In the genomic region with DNA sequence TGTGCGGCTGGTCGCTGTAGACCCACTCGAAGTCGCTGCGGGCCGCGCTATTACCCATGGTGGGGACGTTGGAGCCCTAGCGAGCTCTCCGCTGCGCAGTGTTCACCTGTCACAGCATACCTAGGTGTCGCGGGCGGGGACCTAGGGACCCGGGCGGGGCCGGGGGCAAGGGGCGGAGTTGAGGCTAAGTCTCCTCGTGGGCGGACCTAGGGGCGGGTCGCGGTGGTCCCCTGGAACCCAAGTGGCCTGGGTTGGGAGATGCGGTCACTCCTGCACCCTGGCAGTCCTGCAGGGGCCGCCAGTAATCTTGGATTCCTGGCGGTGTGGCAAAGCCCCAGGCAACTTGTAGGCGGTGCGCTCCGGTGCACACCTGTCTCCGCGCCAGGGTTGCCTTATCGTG, we compare ENCODE assay signal across 8 mouse cellular contexts. TPM values are rescaled to one million over a fixed set of nuclear protein-coding genes. Genes with fewer than 3 reads are reported as not detected.
DNase-seq lines count a peak whose midpoint lies in the region; ATAC-seq and TF ChIP-seq lines count a peak whose summit lies in the region.

A gene (minus strand): TSS at position 131 of the 400 bp plus-strand sequence.

- H3K4me3 ChIP-seq in layer of hippocampus, adult 2 months = peak within 1 kb of the TSS; percentile 38
- H3K4me3 ChIP-seq in forebrain, postnatal 0 days (ENCODE audit: low read depth, low read length) = peak within 1 kb of the TSS; percentile 28
- peak within 1 kb of the TSS; percentile 28 for H3K4me3 ChIP-seq in midbrain, embryonic 15.5 days

- H3K36me3 ChIP-seq in forebrain, postnatal 0 days (ENCODE audit: insufficient read depth) = no peaks in the 10 kb centered on the region
- no peaks in the 10 kb centered on the region for H3K36me3 ChIP-seq in midbrain, embryonic 15.5 days (replicated peaks)

- H3K27ac ChIP-seq in layer of hippocampus, adult 2 months = peak within 1 kb of the TSS; percentile 62
- H3K27ac ChIP-seq in forebrain, postnatal 0 days (ENCODE audit: low read depth, low read length) = no peak within 1 kb of the TSS
- no peak within 1 kb of the TSS for H3K27ac ChIP-seq in midbrain, embryonic 15.5 days

- H3K27me3 ChIP-seq in forebrain, postnatal 0 days (ENCODE audit: insufficient read depth, low read length) = peaks cover 22% of the 10 kb centered on the region
- peaks cover 39% of the 10 kb centered on the region for H3K27me3 ChIP-seq in midbrain, embryonic 15.5 days (replicated peaks)

- no peak; the same call in 1 of the 2 replicates for ATAC-seq in forebrain, postnatal 0 days
- ATAC-seq in midbrain, embryonic 15.5 days (replicated peaks) = no peak; the same call in 1 of the 2 replicates

- 2% methylated on average over 32 of the region's 32 CpGs for WGBS in forebrain, postnatal 0 days
- WGBS in large intestine, adult 2 months = under 1% methylated on average over 32 of the region's 32 CpGs
- under 1% methylated on average over 32 of the region's 32 CpGs for WGBS in midbrain, embryonic 15.5 days

- no peak for DNase-seq in layer of hippocampus, adult 2 months (ENCODE audit: low spot score in 2 of 2)
- DNase-seq in layer of hippocampus, adult 9-11 months = no peak
- no peak for DNase-seq in forebrain, postnatal 0 days
- no peak for DNase-seq in large intestine, adult 2 months (ENCODE audit: low read depth, low spot score)
- no peak for DNase-seq in spleen, postnatal 10 days (ENCODE audit: low spot score in 2 of 2)
- no peak for DNase-seq in left cerebral cortex, adult 8-10 months (ENCODE audit: low spot score in 2 of 2)
- DNase-seq in right cerebral cortex, postnatal 36 days (ENCODE audit: low spot score in 2 of 2) = no peak

- H3K9ac ChIP-seq in forebrain, postnatal 0 days = no peak within 1 kb of the TSS
- no peak within 1 kb of the TSS for H3K9ac ChIP-seq in midbrain, embryonic 15.5 days

- peak; percentile 28; the same call in 1 of the 2 replicates for TF ChIP-seq CTCF in layer of hippocampus, adult 2 months (conservative IDR thresholded peaks at IDR 0.05)
- TF ChIP-seq CTCF in forebrain, postnatal 0 days (IDR thresholded peaks at IDR 0.05; ENCODE audit: low read depth) = no peak

- no peaks in the 10 kb centered on the region for H3K4me1 ChIP-seq in forebrain, postnatal 0 days (ENCODE audit: insufficient read depth)
- H3K4me1 ChIP-seq in midbrain, embryonic 15.5 days = peaks cover 11% of the 10 kb centered on the region

- no peaks in the 10 kb centered on the region for H3K9me3 ChIP-seq in forebrain, postnatal 0 days (ENCODE audit: low read length)
- H3K9me3 ChIP-seq in midbrain, embryonic 15.5 days = no peaks in the 10 kb centered on the region

- H3K4me2 ChIP-seq in forebrain, postnatal 0 days (ENCODE audit: low read depth) = peak within 1 kb of the TSS; percentile 46
- H3K4me2 ChIP-seq in midbrain, embryonic 15.5 days = peak within 1 kb of the TSS; percentile 58

RNA-seq across cellular contexts. Expression of the gene that starts here (rescaled TPM):
- 1 to 10 TPM; 3.7 to 5.4 TPM for total RNA-seq in layer of hippocampus, adult 2 months (2021)
- 0.15 TPM in 1 of 2 replicates, not detected in the other for total RNA-seq in forebrain, postnatal 0 days (2014; rRNA removed)
- polyA plus RNA-seq in forebrain, postnatal 0 days (2015; fragmentation: Nextera tagmentation; extraction: Ambion mirVana) = 0.50 and 0.88 TPM in 2 replicates
- polyA plus RNA-seq in large intestine, adult 2 months (2012; rRNA removed) = 313 and 341 TPM in 2 replicates
- 3.2 and 3.4 TPM in 2 replicates for polyA plus RNA-seq in midbrain, embryonic 15.5 days (2015; fragmentation: Nextera tagmentation; extraction: Ambion mirVana)
- total RNA-seq in left cerebral cortex, adult 8-10 months (2022) = 1 to 10 TPM; 4.8 to 7.2 (median 6.6) TPM

Comparison
In these comparisons a context has a peak if more than half of its experiments do, and no peak if none do; other contexts are left out.
1. RNA of the gene that starts here (polyA plus RNA-seq): 313 to 341 TPM in large intestine, adult 2 months; 3.2 to 3.4 TPM in midbrain, embryonic 15.5 days and 0.50 to 0.88 TPM in forebrain, postnatal 0 days; every median in the first group is over 10 times any median in the second.
2. Peak in every context shown above with its lines, with median percentiles within 50 percentile points of each other: H3K4me3 ChIP-seq.